Mouse (Mus musculus): ENCODE measurements around the gene Ap2a2.

- TF ChIP-seq POLR2A (IDR thresholded peaks at IDR 0.05; ENCODE audit: borderline replicate concordance, extremely low read depth, low read depth, low read length) (no peak), CTCF (IDR thresholded peaks at IDR 0.05; ENCODE audit: insufficient read depth, low read length) (no peak)
These were observed 50.8 kb downstream of the Ap2a2 start for GRCm38 (mm10) chr7:141612791-141613190.
